Mouse (Mus musculus) liver, postnatal 0 days (tissue): ENCODE results near the gene Icmt. TPM values are rescaled to one million over a fixed set of nuclear protein-coding genes. Genes with fewer than 3 reads are reported as not detected.

Source experiments
- ATAC-seq: fragments of 200-750 bp; cut with Nextera tagmentation; 2 replicates; pipeline ENCODE4 v1.8.0; 2017; ENCODE audit warnings: mild to moderate bottlenecking, moderate library complexity
- DNase-seq: peaks from one replicate; pipeline ENCODE4 v3.0.0-alpha.2; 2016
- H3K27ac ChIP-seq: fragments of 300-500 bp; sonication (generic); 2 replicates; pipeline ENCODE4 v1.5.1; 2014; ENCODE audit warnings: antibody characterized with exemption, moderate library complexity, mild to moderate bottlenecking, low read depth
- H3K27me3 ChIP-seq: fragments of 300-500 bp; sonication (generic); 2 replicates; pipeline ENCODE4 v1.6.1; 2014; ENCODE audit warnings: low read length, control low read depth, mixed read lengths; ENCODE audit not compliant: insufficient read depth
- H3K36me3 ChIP-seq: fragments of 300-500 bp; sonication (generic); replicated peaks from 2 replicates; pipeline ENCODE4 v1.6.1; 2014; ENCODE audit warnings: mild to moderate bottlenecking, control low read depth, low read length, moderate library complexity, mixed read lengths; ENCODE audit not compliant: insufficient read depth
- H3K4me1 ChIP-seq: fragments of 300-500 bp; sonication (generic); 2 replicates; pipeline ENCODE4 v1.6.1; 2014; ENCODE audit warnings: antibody characterized with exemption, mild to moderate bottlenecking, control low read depth; ENCODE audit not compliant: insufficient read depth
- H3K4me2 ChIP-seq: fragments of 300-500 bp; sonication (generic); 2 replicates; pipeline ENCODE4 v1.6.1; 2014; ENCODE audit warnings: low read depth, mild to moderate bottlenecking, low read length, moderate library complexity, mixed read lengths
- H3K4me3 ChIP-seq: fragments of 300-500 bp; sonication (generic); 2 replicates; pipeline ENCODE4 v1.5.1; 2014; ENCODE audit warnings: low read depth, low read length
- H3K9ac ChIP-seq: fragments of 300-500 bp; sonication (generic); replicated peaks from 2 replicates; pipeline ENCODE4 v1.6.1; 2014; ENCODE audit warnings: mild to moderate bottlenecking, moderate library complexity
- H3K9me3 ChIP-seq: fragments of 300-500 bp; sonication (generic); 2 replicates; pipeline ENCODE4 v1.6.1; 2016; ENCODE audit warnings: mild to moderate bottlenecking, control low read depth, low read length, mixed read lengths
- CTCF ChIP-seq: sonication (generic); IDR thresholded peaks from 2 replicates; pipeline ENCODE4 v1.5.1; 2016; ENCODE audit warnings: antibody characterized with exemption, low read depth
- EP300 ChIP-seq: IDR thresholded peaks from 2 replicates; pipeline ENCODE4 v1.6.1; 2016; ENCODE audit warnings: antibody characterized with exemption, low read depth, mild to moderate bottlenecking
- WGBS: fragments of 180-500 bp; shearing (Covaris S2); extraction: QIAGEN DNeasy Blood & Tissue Kit; methylation state at CpG from one replicate; pipeline ENCODE4 v1.1.7; 2014; ENCODE audit not compliant: insufficient replicate concordance; 5-methylcytosine and 5-hydroxymethylcytosine counted together
- polyA plus RNA-seq: library from polyadenylated mRNA; unstranded; fragments of >200 nt; fragmentation: Nextera tagmentation; extraction: Ambion mirVana; gene quantifications from 2 replicates; pipeline ENCODE4 v1.2.1, GENCODE M21; 2015

The Icmt gene
- polyA plus RNA-seq, 1 experiment from 2014 or later, result 6.9 TPM

GRCm38 (mm10) chr4:152263089-152263488, 33.9 kb upstream of the Icmt start:
- TF ChIP-seq EP300, result no peak
- TF ChIP-seq CTCF, result peak; percentile 5; the same call in 1 of the 2 replicates
- Histone ChIP-seq H3K9ac (no peak overlapping the region), H3K27me3 (no peaks in the 10 kb centered on the region), H3K27ac (peak overlapping the region; percentile 64; the same call in 1 of the 2 replicates), H3K9me3 (no peaks in the 10 kb centered on the region), H3K4me3 (no peak overlapping the region), H3K4me1 (peaks cover 10% of the 10 kb centered on the region; the same call in 1 of the 2 replicates), H3K36me3 (0 out of 2 replicates have a peak, but pooled peaks cover 4% of the 10 kb centered on the region), H3K4me2 (peak overlapping the region; percentile 42)
- DNase-seq, result no peak
- 62% methylated on average over 9 of the region's 9 CpGs for WGBS
- ATAC-seq, result peak; percentile 63

GRCm38 (mm10) chr4:152263512-152264176, 33.4 kb upstream of the Icmt start:
- H3K4me1 ChIP-seq, result peaks cover 10% of the 10 kb centered on the region; the same call in 1 of the 2 replicates
- no peaks in the 10 kb centered on the region for H3K9me3 ChIP-seq
- no peaks in the 10 kb centered on the region for H3K27me3 ChIP-seq
- H3K27ac ChIP-seq, result peak overlapping the region; percentile 64; the same call in 1 of the 2 replicates
- WGBS, result 41% methylated on average over 10 of the region's 10 CpGs
- DNase-seq (peak; percentile 59), ATAC-seq (peak; percentile 74)
- peak overlapping the region; percentile 42 for H3K4me2 ChIP-seq
- TF ChIP-seq EP300 (no peak), CTCF (no peak)
- 0 out of 2 replicates have a peak, but pooled peaks cover 4% of the 10 kb centered on the region for H3K36me3 ChIP-seq
- no peak overlapping the region for H3K4me3 ChIP-seq
- no peak overlapping the region for H3K9ac ChIP-seq

GRCm38 (mm10) chr4:152264177-152264530, 32.9 kb upstream of the Icmt start:
- Histone ChIP-seq H3K9ac (peak overlapping the region; percentile 6; the same call in 1 of the 2 replicates), H3K36me3 (0 out of 2 replicates have a peak, but pooled peaks cover 4% of the 10 kb centered on the region), H3K4me3 (no peak overlapping the region), H3K9me3 (no peaks in the 10 kb centered on the region), H3K4me2 (peak overlapping the region; percentile 18; the same call in 1 of the 2 replicates), H3K27me3 (no peaks in the 10 kb centered on the region), H3K4me1 (peaks cover 10% of the 10 kb centered on the region; the same call in 1 of the 2 replicates), H3K27ac (peak overlapping the region; percentile 39; the same call in 1 of the 2 replicates)
- 61% methylated on average over 4 of the region's 4 CpGs for WGBS
- ATAC-seq (no peak), DNase-seq (no peak)
- TF ChIP-seq CTCF, result no peak
- no peak for TF ChIP-seq EP300

- no peak overlapping the region for H3K9ac ChIP-seq
- TF ChIP-seq CTCF, result peak; percentile 59
- TF ChIP-seq EP300, result no peak
- ATAC-seq, result no peak
- whole genome bisulfite sequencing, result 83% methylated on average over 9 of the region's 9 CpGs
- H3K4me1 ChIP-seq, result peaks cover 10% of the 10 kb centered on the region; the same call in 1 of the 2 replicates
- DNase-seq, result no peak
- H3K36me3 ChIP-seq, result 0 out of 2 replicates have a peak, but pooled peaks cover under 1% of the 10 kb centered on the region
- no peaks in the 10 kb centered on the region for H3K27me3 ChIP-seq
- no peak overlapping the region for H3K27ac ChIP-seq
- no peaks in the 10 kb centered on the region for H3K9me3 ChIP-seq
- no peak overlapping the region for H3K4me2 ChIP-seq
- no peak overlapping the region for H3K4me3 ChIP-seq
These were observed 32.0 kb upstream of the Icmt start for GRCm38 (mm10) chr4:152264867-152265568.

GRCm38 (mm10) chr4:152265791-152266190, 31.2 kb upstream of the Icmt start:
- no peak overlapping the region for H3K4me2 ChIP-seq
- no peak overlapping the region for H3K9ac ChIP-seq
- peaks cover 10% of the 10 kb centered on the region; the same call in 1 of the 2 replicates for H3K4me1 ChIP-seq
- DNase-seq (no peak), ATAC-seq (no peak)
- no peaks in the 10 kb centered on the region for H3K36me3 ChIP-seq
- no peak overlapping the region for H3K4me3 ChIP-seq
- no peak for TF ChIP-seq CTCF
- no peak for TF ChIP-seq EP300
- no peaks in the 10 kb centered on the region for H3K27me3 ChIP-seq
- no peaks in the 10 kb centered on the region for H3K9me3 ChIP-seq
- H3K27ac ChIP-seq, result no peak overlapping the region
- 81% methylated on average over 5 of the region's 5 CpGs for WGBS

- whole genome bisulfite sequencing, result 71% methylated on average over 10 of the region's 10 CpGs
- Histone ChIP-seq H3K27me3 (no peaks in the 10 kb centered on the region), H3K9ac (no peak overlapping the region), H3K36me3 (no peaks in the 10 kb centered on the region), H3K27ac (no peak overlapping the region), H3K4me2 (no peak overlapping the region), H3K9me3 (no peaks in the 10 kb centered on the region), H3K4me3 (no peak overlapping the region), H3K4me1 (peaks cover 10% of the 10 kb centered on the region; the same call in 1 of the 2 replicates)
- ATAC-seq, result no peak
- DNase-seq, result no peak
- no peak for TF ChIP-seq CTCF
- TF ChIP-seq EP300, result no peak
These were observed 30.7 kb upstream of the Icmt start for GRCm38 (mm10) chr4:152266236-152266895.
